Mouse (Mus musculus) limb, embryonic 13.5 days (tissue): ENCODE results near the gene 1700003F12Rik. TPM values are rescaled to one million over a fixed set of nuclear protein-coding genes. Genes with fewer than 3 reads are reported as not detected.
A peak's percentile ranks its signal among the peaks of the same experiment; 100 is the strongest.

Experiments
- ATAC-seq: fragments of 200-750 bp; cut with Nextera tagmentation; 2 replicates; pipeline ENCODE4 v1.8.0; 2017; ENCODE audit warnings: low read depth, moderate number of reproducible peaks, moderate TSS enrichment; ENCODE audit not compliant: low FRiP score
- H3K27ac ChIP-seq: fragments of 300-500 bp; sonication (generic); 2 replicates; pipeline ENCODE4 v1.5.1; 2015; ENCODE audit warnings: inconsistent platforms, mild to moderate bottlenecking, moderate library complexity
- H3K27me3 ChIP-seq: fragments of 300-500 bp; sonication (generic); 2 replicates; pipeline ENCODE4 v1.6.1; 2015; ENCODE audit warnings: mild to moderate bottlenecking, inconsistent platforms
- H3K36me3 ChIP-seq: fragments of 300-500 bp; sonication (generic); 2 replicates; pipeline ENCODE4 v1.6.1; 2015; ENCODE audit warnings: inconsistent platforms, mild to moderate bottlenecking, moderate library complexity
- H3K4me1 ChIP-seq: fragments of 300-500 bp; sonication (generic); 2 replicates; pipeline ENCODE4 v1.6.1; 2015; ENCODE audit warnings: inconsistent platforms
- H3K4me2 ChIP-seq: fragments of 300-500 bp; sonication (generic); replicated peaks from 2 replicates; pipeline ENCODE4 v1.6.1; 2015; ENCODE audit warnings: inconsistent platforms, mild to moderate bottlenecking, moderate library complexity
- H3K4me3 ChIP-seq: fragments of 300-500 bp; sonication (generic); 2 replicates; pipeline ENCODE4 v1.5.1; 2015; ENCODE audit warnings: moderate library complexity, mild to moderate bottlenecking, inconsistent platforms
- H3K9ac ChIP-seq: fragments of 300-500 bp; sonication (generic); 2 replicates; pipeline ENCODE4 v1.6.1; 2015; ENCODE audit warnings: mild to moderate bottlenecking, inconsistent platforms
- H3K9me3 ChIP-seq: fragments of 300-500 bp; sonication (generic); 2 replicates; pipeline ENCODE4 v1.6.1; 2016; ENCODE audit warnings: inconsistent platforms
- WGBS: fragments of 180-500 bp; shearing (Covaris S2); methylation state at CpG from one replicate; pipeline ENCODE4 v1.1.7; 2015; 5-methylcytosine and 5-hydroxymethylcytosine counted together
- polyA plus RNA-seq: library from polyadenylated mRNA; unstranded; fragments of >200 nt; fragmentation: Nextera tagmentation; extraction: Ambion mirVana; gene quantifications from 2 replicates; pipeline ENCODE4 v1.2.1, GENCODE M21; 2015

1700003F12Rik gene
- polyA plus RNA-seq, 1 experiment from 2014 or later, result 0.88 TPM

GRCm38 (mm10) chr2:154550937-154551336, 4.1 kb downstream of the 1700003F12Rik start:
- H3K4me3 ChIP-seq, result no peak overlapping the region
- 80% methylated on average over 2 of the region's 2 CpGs for WGBS
- no peak overlapping the region for H3K4me2 ChIP-seq
- H3K9me3 ChIP-seq, result no peaks in the 10 kb centered on the region
- H3K36me3 ChIP-seq, result no peaks in the 10 kb centered on the region
- no peak overlapping the region for H3K27ac ChIP-seq
- peaks cover 26% of the 10 kb centered on the region for H3K4me1 ChIP-seq
- no peak overlapping the region for H3K9ac ChIP-seq
- no peak for ATAC-seq
- peaks cover 39% of the 10 kb centered on the region for H3K27me3 ChIP-seq

GRCm38 (mm10) chr2:154551476-154551875, 4.6 kb downstream of the 1700003F12Rik start, which contains the start of gene Actl10:
Actl10 (plus strand) TSS chr2:154551776.
- Histone ChIP-seq H3K9me3 (no peaks in the 10 kb centered on the region), H3K4me1 (peaks cover 26% of the 10 kb centered on the region), H3K27me3 (peaks cover 39% of the 10 kb centered on the region), H3K4me2 (peak within 1 kb of the TSS; percentile 55), H3K9ac (peak within 1 kb of the TSS; percentile 36), H3K27ac (no peak within 1 kb of the TSS), H3K4me3 (peak within 1 kb of the TSS; percentile 19), H3K36me3 (no peaks in the 10 kb centered on the region)
- no peak for ATAC-seq
- 69% methylated on average over 4 of the region's 4 CpGs for WGBS

- H3K9ac ChIP-seq, result peak overlapping the region; percentile 36
- H3K4me2 ChIP-seq, result peak overlapping the region; percentile 55
- H3K27me3 ChIP-seq, result peaks cover 39% of the 10 kb centered on the region
- peak; percentile 5; the same call in 1 of the 2 replicates for ATAC-seq
- WGBS, result 28% methylated on average over 21 of the region's 21 CpGs
- no peaks in the 10 kb centered on the region for H3K9me3 ChIP-seq
- H3K4me1 ChIP-seq, result peaks cover 27% of the 10 kb centered on the region
- peak overlapping the region; percentile 19 for H3K4me3 ChIP-seq
- no peak overlapping the region for H3K27ac ChIP-seq
- no peaks in the 10 kb centered on the region for H3K36me3 ChIP-seq
Observed at GRCm38 (mm10) chr2:154551927-154552326, 5.0 kb downstream of the 1700003F12Rik start.

GRCm38 (mm10) chr2:154552424-154552907, 5.6 kb downstream of the 1700003F12Rik start:
- peak overlapping the region; percentile 55 for H3K4me2 ChIP-seq
- no peak overlapping the region for H3K27ac ChIP-seq
- 23% methylated on average over 27 of the region's 27 CpGs for WGBS
- peak overlapping the region; percentile 19 for H3K4me3 ChIP-seq
- no peaks in the 10 kb centered on the region for H3K9me3 ChIP-seq
- peak overlapping the region; percentile 36 for H3K9ac ChIP-seq
- H3K36me3 ChIP-seq, result no peaks in the 10 kb centered on the region
- peaks cover 32% of the 10 kb centered on the region for H3K4me1 ChIP-seq
- peak; percentile 21 for ATAC-seq
- peaks cover 39% of the 10 kb centered on the region for H3K27me3 ChIP-seq

DNA sequence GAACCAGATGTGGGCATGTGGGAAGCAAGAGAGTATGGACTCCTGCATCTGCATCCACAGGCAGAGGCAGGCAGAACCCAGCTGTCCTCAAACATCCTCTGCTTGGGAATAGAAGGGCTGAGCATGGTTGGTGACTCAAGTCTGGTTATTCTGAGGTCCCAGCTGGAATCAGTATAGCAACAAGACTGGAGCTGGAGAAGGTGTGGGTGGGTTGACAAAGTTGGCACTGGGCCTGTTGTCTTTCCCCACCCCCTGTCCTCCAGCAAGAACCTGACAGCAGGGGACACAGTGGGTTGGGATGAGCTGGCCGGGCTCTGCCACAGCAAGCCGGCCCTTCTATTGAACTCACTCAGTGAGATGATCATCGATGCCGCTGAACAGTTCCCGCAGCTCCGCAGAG, 8.3 kb downstream of the 1700003F12Rik start:
- H3K9ac ChIP-seq, result no peak overlapping the region
- no peak overlapping the region for H3K27ac ChIP-seq
- no peaks in the 10 kb centered on the region for H3K36me3 ChIP-seq
- H3K4me1 ChIP-seq, result peaks cover 45% of the 10 kb centered on the region
- no peak for ATAC-seq
- WGBS, result 92% methylated on average over 6 of the region's 6 CpGs
- no peaks in the 10 kb centered on the region for H3K9me3 ChIP-seq
- H3K27me3 ChIP-seq, result peaks cover 27% of the 10 kb centered on the region
- no peak overlapping the region for H3K4me3 ChIP-seq
- no peak overlapping the region for H3K4me2 ChIP-seq

- WGBS, result 42% methylated on average over 5 of the region's 5 CpGs
Observed at GRCm38 (mm10) chr2:154557184-154557832, 10.4 kb downstream of the 1700003F12Rik start.

GRCm38 (mm10) chr2:154558264-154559039, 11.6 kb downstream of the 1700003F12Rik start, which contains the start of gene Necab3:
Necab3 (minus strand) TSS chr2:154558890.
- ATAC-seq, result peak; percentile 37; the same call in 1 of the 2 replicates
- Histone ChIP-seq H3K4me3 (peak within 1 kb of the TSS; percentile 39), H3K9ac (peak within 1 kb of the TSS; percentile 57), H3K9me3 (no peaks in the 10 kb centered on the region), H3K27me3 (no peaks in the 10 kb centered on the region), H3K36me3 (peaks cover 30% of the 10 kb centered on the region), H3K27ac (no peak within 1 kb of the TSS), H3K4me1 (peaks cover 30% of the 10 kb centered on the region), H3K4me2 (peak within 1 kb of the TSS; percentile 69)
- 4% methylated on average over 34 of the region's 34 CpGs for WGBS

More at GRCm38 (mm10) chr2:154557184-154557832, 10.4 kb downstream of the 1700003F12Rik start:
- H3K9me3 ChIP-seq, result no peaks in the 10 kb centered on the region
- peaks cover 6% of the 10 kb centered on the region for H3K27me3 ChIP-seq
- peaks cover 19% of the 10 kb centered on the region for H3K36me3 ChIP-seq
- H3K9ac ChIP-seq, result no peak overlapping the region
- ATAC-seq, result no peak
- H3K27ac ChIP-seq, result no peak overlapping the region
- peaks cover 36% of the 10 kb centered on the region for H3K4me1 ChIP-seq
- H3K4me3 ChIP-seq, result no peak overlapping the region
- 0 out of 2 replicates have a peak overlapping the region, but pooled peaks have one; percentile 16 for H3K4me2 ChIP-seq

DNA sequence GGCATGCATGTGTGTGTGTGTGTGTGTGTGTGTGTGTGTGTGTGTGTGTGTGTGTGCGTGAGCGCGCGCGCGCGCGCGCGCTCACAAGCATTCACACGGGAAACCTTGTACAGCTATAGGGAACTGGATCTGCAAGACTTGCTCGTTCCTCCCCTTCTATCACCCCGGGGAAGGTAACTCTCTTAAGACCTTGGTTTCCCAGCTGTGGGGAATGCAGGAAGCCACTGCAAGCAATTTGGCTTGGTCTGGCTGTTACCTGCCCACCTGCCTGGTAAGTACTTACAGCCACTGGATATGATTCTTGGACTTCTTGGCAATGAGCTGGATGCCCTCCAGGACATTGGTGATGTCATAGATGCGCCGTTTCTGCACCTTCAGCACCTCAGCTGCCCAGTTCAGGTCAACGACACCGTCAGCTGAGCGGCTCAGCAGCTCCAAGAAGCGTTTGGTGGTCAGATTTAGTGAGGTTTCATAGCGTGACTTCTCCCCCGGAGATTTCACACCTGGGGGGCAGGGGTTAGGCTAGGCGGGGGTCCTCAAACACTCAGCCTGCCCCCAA, 16.8 kb downstream of the 1700003F12Rik start:
- 87% methylated on average over 22 of the region's 22 CpGs for WGBS
- no peak overlapping the region for H3K4me3 ChIP-seq
- peaks cover 41% of the 10 kb centered on the region for H3K36me3 ChIP-seq
- peaks cover 53% of the 10 kb centered on the region for H3K4me1 ChIP-seq
- H3K27ac ChIP-seq, result no peak overlapping the region
- H3K27me3 ChIP-seq, result no peaks in the 10 kb centered on the region
- H3K9me3 ChIP-seq, result no peaks in the 10 kb centered on the region
- H3K4me2 ChIP-seq, result no peak overlapping the region
- H3K9ac ChIP-seq, result no peak overlapping the region
- ATAC-seq, result no peak

- Histone ChIP-seq H3K27ac (no peak overlapping the region; the same call in 1 of the 2 replicates), H3K36me3 (peaks cover 38% of the 10 kb centered on the region), H3K4me1 (peaks cover 51% of the 10 kb centered on the region), H3K9ac (0 out of 2 replicates have a peak overlapping the region, but pooled peaks have one; percentile 2), H3K9me3 (no peaks in the 10 kb centered on the region), H3K4me3 (no peak overlapping the region), H3K4me2 (peak overlapping the region; percentile 40; the same call in 1 of the 2 replicates), H3K27me3 (no peaks in the 10 kb centered on the region)
- whole genome bisulfite sequencing, result 61% methylated on average over 3 of the region's 3 CpGs
- no peak for ATAC-seq
Observed at GRCm38 (mm10) chr2:154565562-154565961, 18.7 kb downstream of the 1700003F12Rik start.

DNA sequence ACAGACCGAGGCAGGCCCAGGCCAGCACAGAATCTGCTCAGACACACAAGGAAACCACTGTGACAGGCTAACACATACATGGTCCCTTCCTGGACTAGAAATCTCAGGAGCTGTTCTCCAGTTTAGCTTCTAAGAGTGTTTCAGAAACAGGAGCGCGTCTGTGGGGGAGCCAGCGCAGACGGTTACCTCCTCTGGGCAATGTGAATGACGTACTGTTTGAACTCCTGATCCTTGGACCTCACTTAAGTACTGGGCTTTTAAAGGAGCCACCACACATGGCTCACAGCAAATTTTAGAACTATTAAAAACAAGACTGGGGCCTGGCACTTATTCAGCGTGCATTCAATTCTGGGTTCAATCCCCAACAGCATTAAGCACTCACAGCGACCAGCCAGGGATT, 19.8 kb downstream of the 1700003F12Rik start:
- peaks cover 27% of the 10 kb centered on the region for H3K36me3 ChIP-seq
- peak overlapping the region; percentile 3; the same call in 1 of the 2 replicates for H3K4me3 ChIP-seq
- peak overlapping the region; percentile 58; the same call in 1 of the 2 replicates for H3K27ac ChIP-seq
- WGBS, result 19% methylated on average over 8 of the region's 8 CpGs
- H3K4me2 ChIP-seq, result peak overlapping the region; percentile 40
- peaks cover 60% of the 10 kb centered on the region for H3K4me1 ChIP-seq
- H3K9me3 ChIP-seq, result no peaks in the 10 kb centered on the region
- no peak for ATAC-seq
- H3K9ac ChIP-seq, result 0 out of 2 replicates have a peak overlapping the region, but pooled peaks have one; percentile 25
- H3K27me3 ChIP-seq, result no peaks in the 10 kb centered on the region

DNA sequence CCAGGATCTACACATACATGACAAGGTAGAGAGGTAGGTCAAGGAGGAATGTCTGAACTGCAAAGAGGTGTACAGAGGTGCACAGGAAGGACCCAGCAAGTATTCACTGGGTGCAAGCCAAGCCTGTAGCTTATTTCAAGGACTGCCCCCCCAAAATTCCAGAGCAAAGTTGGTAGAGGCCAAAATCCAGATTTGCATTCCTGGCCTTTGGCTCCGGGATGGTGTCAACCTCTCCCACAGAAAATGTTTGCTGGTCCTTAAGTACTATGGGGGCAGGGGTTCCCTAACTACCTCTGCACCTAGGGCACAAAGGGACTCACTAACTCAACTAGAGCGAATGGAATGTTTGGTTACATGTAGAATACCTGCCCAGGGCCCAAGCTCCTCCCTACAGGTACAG, 20.9 kb downstream of the 1700003F12Rik start:
- Histone ChIP-seq H3K4me1 (peaks cover 70% of the 10 kb centered on the region), H3K4me3 (peak overlapping the region; percentile 79), H3K4me2 (peak overlapping the region; percentile 87), H3K36me3 (peaks cover 17% of the 10 kb centered on the region), H3K27ac (no peak overlapping the region), H3K27me3 (no peaks in the 10 kb centered on the region), H3K9me3 (no peaks in the 10 kb centered on the region), H3K9ac (peak overlapping the region; percentile 84; the same call in 1 of the 2 replicates)
- no peak for ATAC-seq
- WGBS, result 76% methylated on average over 2 of the region's 2 CpGs
